Mouse (Mus musculus): Measurements from ENCODE around the gene Kcnq1.

- TF ChIP-seq SMC3 (IDR thresholded peaks at IDR 0.05; ENCODE audit: low read depth, low read length) = no peak
- TF ChIP-seq CTCF (conservative IDR thresholded peaks at IDR 0.05 in 1 of 2, IDR thresholded peaks at IDR 0.05 in 1 of 2; ENCODE audit: low read depth in 2 of 2, low read length in 2 of 2) = no peak
- no peak for TF ChIP-seq IRF4 (IDR thresholded peaks at IDR 0.05; ENCODE audit: low read depth, low read length)
- TF ChIP-seq MAFK (IDR thresholded peaks at IDR 0.05; ENCODE audit: insufficient replicate concordance, low read length) = no peak
- TF ChIP-seq MEF2A (IDR thresholded peaks at IDR 0.05; ENCODE audit: borderline replicate concordance, low read depth, low read length) = no peak
- TF ChIP-seq UBTF (IDR thresholded peaks at IDR 0.05; ENCODE audit: low read depth, low read length) = no peak
- no peak for TF ChIP-seq POLR2AphosphoS2 (IDR thresholded peaks at IDR 0.05; ENCODE audit: low read depth, low read length)
- no peak for TF ChIP-seq TCF12 (IDR thresholded peaks at IDR 0.05; ENCODE audit: low read depth, low read length)
- TF ChIP-seq EP300 (IDR thresholded peaks at IDR 0.05; ENCODE audit: low read length) = no peak
- TF ChIP-seq ZC3H11A (IDR thresholded peaks at IDR 0.05; ENCODE audit: low read depth, low read length) = no peak
- TF ChIP-seq CHD2 (IDR thresholded peaks at IDR 0.05; ENCODE audit: low read length) = no peak
- no peak for TF ChIP-seq BHLHE40 (IDR thresholded peaks at IDR 0.05; ENCODE audit: low read depth, low read length)
- no peak for TF ChIP-seq POLR2A (IDR thresholded peaks at IDR 0.05; ENCODE audit: low read depth, low read length)
- no peak for TF ChIP-seq ELF1 (IDR thresholded peaks at IDR 0.05; ENCODE audit: low read depth, low read length)
Measured at GRCm38 (mm10) chr7:143123876-143124669, 17.9 kb downstream of the Kcnq1 start.
